Mouse (Mus musculus) C2C12 (cell line): Measurements from ENCODE around the gene Galnt10.

ENCODE experiments used
- CEBPB ChIP-seq: IDR thresholded peaks from one replicate; pipeline ENCODE4 v1.6.1; 2011; ENCODE audit warnings: low read depth, mild to moderate bottlenecking, control low read depth, moderate library complexity
- CTCF ChIP-seq: IDR thresholded peaks from one replicate; pipeline ENCODE4 v1.5.1; 2011; ENCODE audit not compliant: control insufficient read depth, insufficient read depth, insufficient read length
- MAX ChIP-seq: IDR thresholded peaks from one replicate; pipeline ENCODE4 v1.6.1; 2011; ENCODE audit warnings: mild to moderate bottlenecking, control low read depth
- MYOG ChIP-seq: IDR thresholded peaks from one replicate; pipeline ENCODE4 v1.6.1; 2011; ENCODE audit not compliant: control insufficient read depth, insufficient read length; ENCODE audit errors: extremely low read depth
- USF1 ChIP-seq: IDR thresholded peaks from one replicate; pipeline ENCODE4 v1.6.1; 2011; ENCODE audit warnings: low read depth, mild to moderate bottlenecking, control low read depth, moderate library complexity

GRCm38 (mm10) chr11:57614502-57614901 is 30.7 kb upstream of the Galnt10 start:
- TF ChIP-seq MAX (no peak), CTCF (no peak), USF1 (no peak), MYOG (no peak), CEBPB (no peak)
